Mouse (Mus musculus): ENCODE data around the gene Ifi35. TPM values are rescaled to one million over a fixed set of nuclear protein-coding genes. Genes with fewer than 3 reads are reported as not detected.
"Not testable (repeated sequence)": the region's sequence is repeated elsewhere in the genome, so short reads cannot be mapped to it uniquely, and the experiment has no call there.

Gene Ifi35
- total and polyA plus RNA-seq, 3 experiments = 11.5 to 25.5 (median 12.6) TPM

- Histone ChIP-seq H3K4me1 (ENCODE audit: control insufficient read depth, insufficient read depth, low read length) (peaks cover 2% of the 10 kb centered on the region; the same call in 1 of the 2 replicates), H3K27ac (peak within 1 kb of the TSS; percentile 87), H3K27me3 (ENCODE audit: control insufficient read depth, insufficient read depth, low read length) (no peaks in the 10 kb centered on the region), H3K79me2 (replicated peaks; ENCODE audit: control insufficient read depth, insufficient read depth, low read length) (no peaks in the 10 kb centered on the region; the same call in 1 of the 2 replicates), H3K36me3 (ENCODE audit: control insufficient read depth, insufficient read depth, low read length) (peaks cover 18% of the 10 kb centered on the region), H3K9ac (ENCODE audit: low read depth, low read length) (peak within 1 kb of the TSS; percentile 73), H3K4me3 (peak within 1 kb of the TSS; percentile 93)
- under 1% methylated on average over 42 of the region's 42 CpGs for WGBS
- intact Hi-C loops (cut with DNase I) = loop anchor here (5.0 kb wide), 1 partner anchor 355 kb away; the partner anchor contains the start of gene Mlx
- peak; percentile 93 to 98 for DNase-seq
- TF ChIP-seq CTCF (IDR thresholded peaks at IDR 0.05) = peak; percentile 68
- TF ChIP-seq EP300 (IDR thresholded peaks at IDR 0.05; ENCODE audit: insufficient read depth, low read depth, low read length) = peak; percentile 99
- TF ChIP-seq POLR2A (IDR thresholded peaks at IDR 0.05; ENCODE audit: insufficient read depth, low read depth, low read length) = peak; percentile 94
Observed at GRCm38 (mm10) chr11:101442127-101442693, 6.0 kb upstream of the Ifi35 start, which contains the start of gene Rpl27. Gene Rpl27 (plus strand): TSS chr11:101442298.

- Histone ChIP-seq H3K4me3 (peak overlapping the region; percentile 93), H3K27me3 (ENCODE audit: control insufficient read depth, insufficient read depth, low read length) (no peaks in the 10 kb centered on the region), H3K9ac (ENCODE audit: low read depth, low read length) (peak overlapping the region; percentile 73), H3K27ac (peak overlapping the region; percentile 87), H3K4me1 (ENCODE audit: control insufficient read depth, insufficient read depth, low read length) (peaks cover 2% of the 10 kb centered on the region; the same call in 1 of the 2 replicates), H3K79me2 (replicated peaks; ENCODE audit: control insufficient read depth, insufficient read depth, low read length) (no peaks in the 10 kb centered on the region; the same call in 1 of the 2 replicates), H3K36me3 (ENCODE audit: control insufficient read depth, insufficient read depth, low read length) (peaks cover 18% of the 10 kb centered on the region)
- WGBS = 1% methylated on average over 14 of the region's 14 CpGs
- no peak for TF ChIP-seq POLR2A (IDR thresholded peaks at IDR 0.05; ENCODE audit: insufficient read depth, low read depth, low read length)
- DNase-seq = no peak
- intact Hi-C loops (cut with DNase I) = loop anchor here (5.0 kb wide), 1 partner anchor 355 kb away; the partner anchor contains the start of gene Mlx
Observed at GRCm38 (mm10) chr11:101442760-101443159, 5.4 kb upstream of the Ifi35 start.

DNA sequence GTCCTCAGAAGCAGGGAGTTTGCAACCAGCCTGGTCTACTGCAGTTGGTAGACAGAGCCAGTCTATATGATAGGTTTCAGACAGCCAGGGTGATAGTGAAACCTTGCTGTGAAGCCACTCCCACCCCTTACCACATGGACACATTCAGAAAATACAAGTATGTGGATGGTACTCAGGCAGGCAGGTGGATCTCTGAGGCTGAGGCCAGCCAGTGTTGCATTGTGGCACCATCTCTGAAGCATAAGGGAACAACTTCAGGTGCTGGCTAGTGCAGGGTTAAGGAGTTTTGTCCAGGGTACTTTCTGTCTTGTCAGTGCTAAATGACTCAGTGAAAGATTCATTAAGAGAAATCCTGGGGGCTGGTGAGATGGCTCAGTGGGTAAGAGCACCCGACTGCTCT is 1.9 kb upstream of the Ifi35 start:
- H3K4me1 ChIP-seq (ENCODE audit: control insufficient read depth, insufficient read depth, low read length) = peaks cover 7% of the 10 kb centered on the region
- no peak overlapping the region for H3K27ac ChIP-seq
- no peak overlapping the region for H3K9ac ChIP-seq (ENCODE audit: low read depth, low read length)
- DNase-seq = no peak
- TF ChIP-seq POLR2A (IDR thresholded peaks at IDR 0.05; ENCODE audit: insufficient read depth, low read depth, low read length) (no peak), CTCF (IDR thresholded peaks at IDR 0.05) (no peak), EP300 (IDR thresholded peaks at IDR 0.05; ENCODE audit: insufficient read depth, low read depth, low read length) (no peak)
- 76% methylated on average over 1 of the region's 1 CpGs for WGBS
- no peaks in the 10 kb centered on the region; the same call in 1 of the 2 replicates for H3K79me2 ChIP-seq (replicated peaks; ENCODE audit: control insufficient read depth, insufficient read depth, low read length)
- intact Hi-C loops (cut with DNase I) = no loop called here
- H3K4me3 ChIP-seq = no peak overlapping the region
- H3K27me3 ChIP-seq (ENCODE audit: control insufficient read depth, insufficient read depth, low read length) = no peaks in the 10 kb centered on the region
- H3K36me3 ChIP-seq (ENCODE audit: control insufficient read depth, insufficient read depth, low read length) = peaks cover 20% of the 10 kb centered on the region

DNA sequence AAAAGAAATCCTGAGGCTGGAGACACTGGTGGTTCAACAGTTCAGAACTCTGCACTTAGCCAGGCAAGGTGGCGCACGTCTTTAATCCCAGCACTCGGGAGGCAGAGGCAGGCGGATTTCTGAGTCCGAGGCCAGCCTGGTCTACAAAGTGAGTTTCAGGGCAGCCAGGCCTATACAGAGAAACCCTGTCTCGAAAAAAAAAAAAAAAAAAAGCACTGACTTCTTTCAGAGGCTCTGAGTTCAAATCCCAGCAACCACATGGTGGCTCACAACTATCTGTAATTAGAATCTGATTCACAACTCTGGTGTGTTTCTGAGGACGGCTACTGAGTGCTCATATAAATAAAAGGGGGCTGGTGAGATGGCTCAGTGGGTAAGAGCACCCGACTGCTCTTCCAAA is 1.3 kb upstream of the Ifi35 start:
- H3K27me3 ChIP-seq (ENCODE audit: control insufficient read depth, insufficient read depth, low read length); H3K79me2 ChIP-seq (replicated peaks; ENCODE audit: control insufficient read depth, insufficient read depth, low read length); DNase-seq; H3K4me1 ChIP-seq (ENCODE audit: control insufficient read depth, insufficient read depth, low read length); intact Hi-C loops (cut with DNase I); H3K9ac ChIP-seq (ENCODE audit: low read depth, low read length); H3K27ac ChIP-seq; H3K4me3 ChIP-seq: not testable (repeated sequence)
- 93% methylated on average over 8 of the region's 8 CpGs for WGBS
- peaks cover 22% of the 10 kb centered on the region for H3K36me3 ChIP-seq (ENCODE audit: control insufficient read depth, insufficient read depth, low read length)

DNA sequence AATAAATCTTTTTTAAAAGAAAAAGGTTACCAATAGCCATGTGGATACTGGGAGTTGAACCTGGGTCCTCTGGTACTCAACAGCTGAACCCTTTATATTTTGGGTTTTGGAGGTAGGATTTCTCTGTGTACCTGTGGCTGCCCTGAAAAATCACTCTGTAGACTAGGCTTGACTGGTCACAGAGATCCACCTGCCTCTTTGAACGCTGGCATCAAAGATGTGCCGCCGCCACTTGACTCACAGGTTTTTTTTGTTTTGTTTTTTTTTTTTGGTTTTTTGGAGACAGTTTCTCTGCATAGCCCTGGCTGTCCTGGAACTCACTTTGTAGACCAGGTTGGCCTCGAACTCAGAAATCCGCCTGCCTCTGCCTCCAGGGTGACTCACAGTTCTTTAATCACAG is 421 bp upstream of the Ifi35 start:
- Histone ChIP-seq H3K36me3 (ENCODE audit: control insufficient read depth, insufficient read depth, low read length) (peaks cover 22% of the 10 kb centered on the region), H3K4me3 (no peak overlapping the region), H3K79me2 (replicated peaks; ENCODE audit: control insufficient read depth, insufficient read depth, low read length) (peaks cover 1% of the 10 kb centered on the region; the same call in 1 of the 2 replicates), H3K27ac (peak overlapping the region; percentile 90), H3K9ac (ENCODE audit: low read depth, low read length) (no peak overlapping the region), H3K27me3 (ENCODE audit: control insufficient read depth, insufficient read depth, low read length) (no peaks in the 10 kb centered on the region), H3K4me1 (ENCODE audit: control insufficient read depth, insufficient read depth, low read length) (peaks cover 8% of the 10 kb centered on the region)
- intact Hi-C loops (cut with DNase I) = loop anchor here (2.0 kb wide), 1 partner anchor 17 kb away; the partner anchor contains the start of gene Rnd2
- no peak for TF ChIP-seq POLR2A (IDR thresholded peaks at IDR 0.05; ENCODE audit: insufficient read depth, low read depth, low read length)
- TF ChIP-seq EP300 (IDR thresholded peaks at IDR 0.05; ENCODE audit: insufficient read depth, low read depth, low read length) = no peak
- no peak for TF ChIP-seq CTCF (IDR thresholded peaks at IDR 0.05)
- WGBS = 87% methylated on average over 5 of the region's 5 CpGs
- DNase-seq = no peak

DNA sequence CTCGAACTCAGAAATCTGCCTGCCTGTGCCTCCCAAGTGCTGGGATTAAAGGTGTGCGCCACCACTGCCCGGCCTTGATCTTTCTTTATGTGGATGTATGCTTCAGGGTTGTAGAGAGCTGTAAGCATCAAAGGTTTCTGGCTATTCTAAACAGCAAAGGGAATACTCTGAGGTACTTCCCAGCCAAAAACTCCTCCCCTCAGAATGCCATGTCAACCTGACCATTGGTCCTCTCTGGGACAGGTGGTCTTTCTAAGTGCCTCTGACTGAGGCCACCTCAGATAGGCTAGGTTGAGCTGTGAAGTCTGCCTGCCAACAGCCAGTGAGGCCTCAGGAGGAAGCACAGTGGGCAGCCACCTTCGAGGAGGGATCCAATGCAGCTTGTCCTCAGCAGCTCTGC is 692 bp downstream of the Ifi35 start:
- intact Hi-C loops (cut with DNase I) = loop anchor here (2.0 kb wide), 1 partner anchor 16 kb away; the partner anchor contains the start of gene Rnd2
- Histone ChIP-seq H3K9ac (ENCODE audit: low read depth, low read length) (peak overlapping the region; percentile 69), H3K27me3 (ENCODE audit: control insufficient read depth, insufficient read depth, low read length) (no peaks in the 10 kb centered on the region), H3K4me1 (ENCODE audit: control insufficient read depth, insufficient read depth, low read length) (peaks cover 8% of the 10 kb centered on the region), H3K79me2 (replicated peaks; ENCODE audit: control insufficient read depth, insufficient read depth, low read length) (peaks cover 3% of the 10 kb centered on the region; the same call in 1 of the 2 replicates), H3K4me3 (peak overlapping the region; percentile 68), H3K36me3 (ENCODE audit: control insufficient read depth, insufficient read depth, low read length) (peaks cover 13% of the 10 kb centered on the region), H3K27ac (peak overlapping the region; percentile 90)
- peak in 1 of 2 experiments; percentile 28 for DNase-seq
- 57% methylated on average over 4 of the region's 4 CpGs for WGBS
- TF ChIP-seq POLR2A (IDR thresholded peaks at IDR 0.05; ENCODE audit: insufficient read depth, low read depth, low read length) (no peak), EP300 (IDR thresholded peaks at IDR 0.05; ENCODE audit: insufficient read depth, low read depth, low read length) (no peak), CTCF (IDR thresholded peaks at IDR 0.05) (no peak)

GRCm38 (mm10) chr11:101449596-101449995 is 1.4 kb downstream of the Ifi35 start:
- intact Hi-C loops (cut with DNase I) = loop anchor here (2.0 kb wide), 1 partner anchor 15 kb away; the partner anchor contains the start of gene Rnd2
- not testable (repeated sequence) for H3K4me1 ChIP-seq (ENCODE audit: control insufficient read depth, insufficient read depth, low read length); H3K27ac ChIP-seq

More at GRCm38 (mm10) chr11:101449596-101449995, 1.4 kb downstream of the Ifi35 start:
- not testable (repeated sequence) for H3K79me2 ChIP-seq (replicated peaks; ENCODE audit: control insufficient read depth, insufficient read depth, low read length); H3K9ac ChIP-seq (ENCODE audit: low read depth, low read length); H3K36me3 ChIP-seq (ENCODE audit: control insufficient read depth, insufficient read depth, low read length); DNase-seq; H3K4me3 ChIP-seq; H3K27me3 ChIP-seq (ENCODE audit: control insufficient read depth, insufficient read depth, low read length)
- WGBS = 75% methylated on average over 4 of the region's 4 CpGs

Measured in heart, adult 2 months (tissue).